Mouse (Mus musculus) embryo, embryonic 11 days (tissue): Measurements from ENCODE around the gene Prdx5.
A peak's percentile ranks its signal among the peaks of the same experiment; 100 is the strongest.
"Not testable (repeated sequence)": the region's sequence is repeated elsewhere in the genome, so short reads cannot be mapped to it uniquely, and the experiment has no call there.

Source experiments
- DNase-seq: peaks from one replicate; pipeline ENCODE4 v3.0.0-alpha.2; 2015

Prdx5 gene

DNA sequence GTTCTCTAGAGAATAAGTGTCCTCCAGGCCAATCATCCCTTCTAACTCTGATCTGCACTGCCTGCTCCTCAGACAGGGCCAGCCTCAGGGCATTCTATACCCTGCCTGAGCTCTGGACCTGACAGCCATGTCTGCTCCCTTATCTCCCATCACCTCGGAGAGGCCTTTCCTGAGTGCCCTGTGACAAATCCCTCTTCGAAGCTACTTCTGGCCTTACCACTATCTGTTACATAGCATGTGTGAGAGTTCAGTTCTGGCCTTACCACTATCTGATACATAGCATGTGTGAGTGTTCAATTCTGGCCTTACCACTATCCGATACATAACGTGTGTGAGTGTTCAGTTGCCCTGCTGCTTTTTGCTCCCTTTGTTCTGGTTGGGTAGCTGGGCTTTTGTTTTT is 5.4 kb upstream of the Prdx5 start:
- no peak for DNase-seq

DNA sequence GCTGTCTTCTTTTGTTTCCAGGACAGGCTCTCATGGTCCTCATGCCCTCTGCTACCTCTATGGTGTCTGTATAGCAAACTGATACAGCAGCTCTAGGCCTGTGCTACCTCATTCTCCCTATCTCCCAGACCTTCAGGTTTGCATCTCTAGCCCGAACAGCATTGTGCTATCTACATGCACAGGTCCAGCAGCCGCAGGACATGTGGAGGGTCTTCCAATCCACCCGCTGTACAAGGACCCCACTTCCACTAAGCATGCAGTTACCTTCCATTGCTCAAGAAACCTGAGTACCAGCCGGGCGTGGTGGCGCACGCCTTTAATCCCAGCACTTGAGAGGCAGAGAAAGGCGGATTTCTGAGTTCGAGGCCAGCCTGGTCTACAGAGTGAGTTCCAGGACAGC is 4.6 kb upstream of the Prdx5 start:
- no peak for DNase-seq

GRCm38 (mm10) chr19:6913991-6914390 is 4.1 kb upstream of the Prdx5 start:
- DNase-seq = no peak

DNA sequence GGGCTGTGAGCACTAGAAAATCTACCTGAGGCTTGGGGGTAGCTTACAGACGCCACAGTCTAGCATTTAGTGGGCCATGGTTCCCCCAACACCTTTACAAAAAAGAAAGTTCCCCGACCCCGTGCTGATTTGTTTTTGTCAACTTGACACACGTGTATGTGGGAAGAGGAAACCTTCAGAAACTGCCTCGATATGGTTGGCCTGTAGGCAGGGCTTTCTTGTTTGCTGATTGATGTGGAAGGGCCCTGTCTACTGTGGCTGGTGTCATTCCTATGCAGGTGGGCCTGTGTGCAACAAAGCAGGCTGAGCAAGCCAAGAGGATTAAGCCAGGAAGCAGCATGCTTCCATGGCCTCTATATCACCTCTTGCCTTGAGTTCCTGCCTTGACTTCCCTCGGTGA is 3.1 kb upstream of the Prdx5 start:
- DNase-seq = no peak

DNA sequence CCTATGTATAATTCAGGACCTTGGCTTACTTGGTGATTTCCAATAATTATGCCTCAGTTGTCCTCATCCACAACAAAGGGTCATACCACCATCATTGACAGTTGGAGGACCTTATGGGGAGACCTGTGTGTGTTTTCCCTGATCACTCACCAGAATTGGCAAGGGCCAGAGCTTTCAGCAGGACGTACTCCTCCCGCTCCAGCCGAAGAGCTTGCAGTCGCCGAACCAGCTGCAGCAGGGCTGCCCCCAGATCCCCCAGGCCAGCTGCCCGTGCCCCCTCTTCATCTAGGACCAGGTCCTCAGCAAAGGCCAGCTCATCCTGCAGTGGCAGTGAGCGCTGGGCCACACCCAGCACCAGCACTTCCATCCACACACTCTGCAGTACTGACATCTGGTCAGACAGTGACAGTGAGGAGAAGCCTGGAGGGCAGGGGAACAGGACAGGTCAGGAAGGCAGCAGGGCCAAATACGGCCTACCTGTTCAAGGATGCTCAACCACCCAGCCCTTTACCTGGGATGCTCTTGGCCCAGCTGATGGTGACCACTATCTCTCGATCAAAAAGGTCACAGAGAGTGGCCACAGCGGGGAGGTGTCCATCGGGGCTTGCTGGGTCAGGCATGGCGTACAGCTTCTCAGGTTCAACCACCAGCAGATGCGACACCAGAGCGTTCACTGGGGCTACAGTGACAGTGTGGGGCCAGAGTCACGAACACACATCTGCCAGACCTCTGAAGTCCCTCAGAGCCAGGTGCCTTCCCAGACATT is 2.5 kb upstream of the Prdx5 start:
- no peak for DNase-seq

DNA sequence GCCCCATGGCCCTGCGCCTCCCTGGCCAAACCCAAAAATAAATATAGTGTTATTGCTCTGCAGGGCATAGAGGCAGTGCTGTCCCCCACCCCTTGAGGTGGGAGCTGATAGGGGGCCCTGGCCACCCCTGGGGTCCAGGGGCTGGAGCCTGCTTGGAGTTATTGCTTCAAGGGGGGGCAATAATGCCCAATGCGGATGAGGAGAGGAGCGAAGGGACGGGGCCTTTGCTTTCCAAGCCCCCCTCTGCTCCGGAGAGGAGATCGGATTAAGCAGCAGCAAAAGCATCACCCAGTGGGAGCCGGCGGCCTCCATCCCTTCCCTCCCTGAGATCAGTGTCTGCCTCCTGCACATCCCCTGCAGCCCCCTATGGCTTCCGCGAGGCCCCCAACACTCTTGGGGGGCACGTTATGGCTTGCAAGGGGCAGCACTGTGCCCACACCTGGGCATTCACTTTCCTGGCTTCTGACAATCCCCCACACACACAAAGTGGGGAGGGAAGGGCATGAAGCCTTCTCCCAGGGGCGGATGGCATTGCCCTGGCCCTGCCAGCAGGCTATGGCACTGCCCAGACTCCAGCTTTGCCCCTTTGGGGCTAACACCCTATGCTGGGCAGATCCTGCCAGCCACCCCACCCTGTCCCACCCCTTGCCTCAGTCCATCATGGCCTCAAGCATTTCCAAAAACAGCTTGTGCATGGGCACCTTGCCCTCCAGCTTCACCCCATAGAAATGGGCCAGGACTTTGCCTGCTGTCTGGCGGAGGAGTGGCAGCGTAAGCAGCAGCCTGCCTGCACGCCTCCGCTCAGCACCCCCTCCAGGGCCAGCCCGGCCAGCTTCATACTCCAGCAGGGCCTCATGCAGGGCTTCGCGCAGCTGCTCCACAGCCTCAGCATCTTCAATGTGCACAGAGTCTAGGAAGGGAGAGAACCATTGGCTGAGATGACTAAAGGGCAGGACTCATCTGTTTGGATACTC is 1.5 kb upstream of the Prdx5 start:
- DNase-seq = no peak

- DNase-seq = peak; percentile 81
Observed at GRCm38 (mm10) chr19:6910306-6910705, 400 bp upstream of the Prdx5 start.

GRCm38 (mm10) chr19:6909021-6909420 is 885 bp downstream of the Prdx5 start:
- DNase-seq = no peak

GRCm38 (mm10) chr19:6907811-6908540 is 1.9 kb downstream of the Prdx5 start:
- no peak for DNase-seq

DNA sequence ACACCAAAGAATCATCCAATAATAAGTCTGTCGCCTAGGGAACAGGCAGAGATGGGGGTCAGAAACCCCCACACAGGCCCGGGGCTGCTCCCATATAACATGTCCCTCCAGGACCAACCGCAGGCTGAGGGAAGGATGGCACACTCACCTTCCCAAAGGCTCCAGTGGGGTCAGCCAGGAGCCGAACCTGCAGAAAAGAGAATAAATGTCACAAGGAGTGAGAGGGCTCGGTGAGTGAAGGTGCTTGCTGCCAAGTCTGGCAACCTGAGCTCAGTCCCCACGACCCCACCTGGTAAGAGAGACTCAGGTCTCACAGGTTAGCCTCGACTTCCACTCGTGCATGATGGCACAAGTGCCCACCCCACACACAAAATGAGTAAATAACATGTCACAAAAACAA is 2.8 kb downstream of the Prdx5 start:
- DNase-seq = no peak

DNA sequence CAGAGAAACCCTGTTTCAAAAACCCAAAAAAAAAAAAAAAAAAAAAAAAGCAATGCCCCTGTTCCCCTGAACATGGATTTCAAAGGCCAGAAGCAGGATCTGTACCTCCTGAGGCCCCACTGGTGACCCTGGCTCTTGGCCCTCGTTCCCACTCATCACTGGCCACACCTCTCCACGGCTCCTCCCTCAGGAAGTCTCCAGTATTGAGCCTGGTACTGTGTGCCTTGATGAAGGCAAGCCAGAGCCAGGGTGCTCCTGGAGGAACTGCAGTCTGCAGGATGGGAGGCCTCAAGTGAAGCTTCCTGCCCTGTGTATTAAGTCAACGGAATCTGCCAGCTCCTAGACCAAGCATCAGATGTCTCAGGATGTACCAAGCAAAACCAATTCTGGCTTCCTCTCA is 3.7 kb downstream of the Prdx5 start:
- DNase-seq = no peak

GRCm38 (mm10) chr19:6905498-6906159 is 4.3 kb downstream of the Prdx5 start:
- DNase-seq = no peak

DNA sequence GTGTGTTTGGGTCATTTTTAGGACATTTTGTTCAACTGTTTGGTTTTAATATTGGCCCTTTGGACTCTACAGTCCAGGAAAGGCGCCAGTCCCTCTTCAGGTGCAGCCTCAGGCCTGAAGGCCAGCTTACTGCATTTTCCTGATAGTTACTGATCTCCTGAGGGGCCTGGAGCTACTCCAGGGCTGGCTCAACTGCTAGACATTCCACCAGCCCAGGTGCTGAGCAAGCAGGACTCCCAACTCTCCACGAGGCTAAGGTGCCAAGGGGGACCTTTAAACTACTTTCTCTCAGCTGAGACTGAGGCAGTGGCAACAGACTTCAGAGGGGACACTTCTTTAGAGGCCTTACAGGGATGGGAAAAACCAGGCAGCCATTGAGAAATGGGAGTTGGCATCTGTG is 5.1 kb downstream of the Prdx5 start:
- no peak for DNase-seq

GRCm38 (mm10) chr19:6903031-6903430 is 6.9 kb downstream of the Prdx5 start:
- DNase-seq = no peak

- no peak for DNase-seq
Observed at GRCm38 (mm10) chr19:6899641-6900040, 10.3 kb downstream of the Prdx5 start.

- not testable (repeated sequence) for DNase-seq
Observed at GRCm38 (mm10) chr19:6895608-6896305, 14.1 kb downstream of the Prdx5 start.

DNA sequence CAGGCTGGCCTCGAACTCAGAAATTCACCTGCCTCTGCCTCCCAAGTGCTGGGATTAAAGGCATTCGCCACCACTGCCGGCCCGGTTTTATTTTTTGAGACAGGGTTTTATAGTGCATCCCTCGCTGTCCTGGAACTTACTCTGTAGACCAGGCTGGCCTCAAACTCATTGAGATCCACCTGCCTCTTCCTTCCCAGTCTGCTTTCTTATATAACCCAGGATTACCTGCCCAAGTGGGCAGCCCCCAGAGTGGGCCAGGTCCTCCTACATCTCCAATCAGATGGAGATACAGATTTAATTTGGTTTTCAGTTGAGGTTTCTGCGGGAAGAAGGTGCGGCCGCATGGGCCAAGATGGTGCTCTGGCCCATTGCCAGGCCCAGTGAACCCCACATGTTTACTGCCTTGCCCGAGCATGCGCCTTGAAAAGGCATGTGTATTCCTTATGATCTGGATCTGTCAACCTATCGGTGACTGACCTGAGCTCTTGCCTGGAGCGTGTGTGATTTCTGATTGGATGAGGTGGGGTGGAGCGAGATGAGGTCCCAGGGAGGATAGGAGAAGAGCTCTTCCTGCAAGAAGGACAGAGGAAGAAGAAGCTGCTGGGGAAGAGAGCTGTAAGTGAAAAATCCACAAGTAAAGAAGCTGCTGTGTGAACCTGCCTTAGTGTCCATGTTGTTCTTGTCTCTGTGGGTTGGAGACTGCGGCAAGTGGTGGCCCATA is 16.0 kb downstream of the Prdx5 start:
- no peak for DNase-seq

DNA sequence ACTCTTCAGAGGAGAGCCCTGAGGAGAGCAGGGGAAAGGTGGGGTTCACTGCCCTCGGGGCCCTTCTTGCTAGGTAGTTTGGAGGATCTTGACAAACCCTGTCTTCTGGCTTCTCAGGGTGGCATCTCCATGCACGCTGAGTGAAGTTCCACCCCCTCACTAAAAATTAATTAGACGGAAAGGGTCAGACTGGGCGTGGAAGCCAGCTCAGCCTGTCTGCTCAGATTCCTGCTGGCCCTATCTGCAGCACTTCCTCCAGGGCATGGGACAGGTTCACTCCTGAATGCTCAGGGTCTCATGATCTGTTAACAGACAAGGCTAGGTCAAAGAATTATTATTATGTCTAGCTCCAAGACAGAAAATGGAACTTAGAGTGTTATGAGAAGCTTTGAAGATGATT is 17.4 kb downstream of the Prdx5 start:
- no peak for DNase-seq

- DNase-seq = no peak
Observed at GRCm38 (mm10) chr19:6877965-6878364, 31.9 kb downstream of the Prdx5 start.

GRCm38 (mm10) chr19:6876799-6877198 is 33.1 kb downstream of the Prdx5 start:
- DNase-seq = no peak

- no peak for DNase-seq
Observed at GRCm38 (mm10) chr19:6875834-6876233, 34.1 kb downstream of the Prdx5 start.
